Mouse (Mus musculus) small intestine, adult 2 months (tissue): Measurements from ENCODE around the gene Acnat2.
"Not testable (repeated sequence)": the region's sequence is repeated elsewhere in the genome, so short reads cannot be mapped to it uniquely, and the experiment has no call there.

ENCODE experiments used
- CTCF ChIP-seq: fragments of 200-500 bp; IDR thresholded peaks from 2 replicates; pipeline ENCODE4 v1.5.1; 2012; ENCODE audit warnings: low read depth, mild to moderate bottlenecking, control low read depth, inconsistent platforms, low read length, moderate library complexity, mixed read lengths; ENCODE audit not compliant: insufficient replicate concordance, insufficient read length; ENCODE audit errors: extremely low read depth
- POLR2A ChIP-seq: fragments of 200-500 bp; IDR thresholded peaks from 2 replicates; pipeline ENCODE4 v1.6.1; 2012; ENCODE audit warnings: low read depth, mild to moderate bottlenecking, control low read depth, inconsistent platforms, low read length, moderate library complexity

DNA sequence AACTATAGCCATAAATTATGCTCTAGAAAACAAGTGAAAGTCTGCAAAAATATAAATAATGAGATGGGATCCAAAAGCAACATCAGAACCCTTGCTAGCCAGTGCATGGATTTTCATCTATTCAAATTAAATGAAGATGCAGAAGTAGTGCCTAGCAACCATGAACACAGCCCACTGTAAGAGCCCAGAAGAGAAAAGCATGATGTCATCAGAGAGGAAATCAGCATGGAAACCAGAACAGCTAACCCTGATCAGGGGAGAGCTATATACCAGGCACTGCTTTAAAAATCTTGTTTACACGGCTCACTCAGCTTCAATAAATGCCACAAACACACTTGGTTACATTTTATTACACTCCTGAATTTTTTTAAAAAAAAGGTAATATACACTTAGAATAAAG lies 60.0 kb downstream of the Acnat2 start:
- TF ChIP-seq CTCF, POLR2A: not testable (repeated sequence)
